Mouse (Mus musculus) midbrain, embryonic 15.5 days (tissue): ENCODE measurements at regions not wholly inside any gene's neighbourhood (a gene's known extent, or its start where the extent isn't known, plus 50 kb on each side); places are given as distances from the start of the nearest gene placed in this dataset.

Experiments used
- ATAC-seq: fragments of 200-750 bp; cut with Nextera tagmentation; replicated peaks from 2 replicates; pipeline ENCODE4 v1.8.0; 2017; ENCODE audit warnings: moderate TSS enrichment
- H3K27ac ChIP-seq: fragments of 300-500 bp; sonication (generic); 2 replicates; pipeline ENCODE4 v1.5.1; 2015; ENCODE audit warnings: mild to moderate bottlenecking, inconsistent platforms
- H3K27me3 ChIP-seq: fragments of 300-500 bp; sonication (generic); replicated peaks from 2 replicates; pipeline ENCODE4 v1.6.1; 2015; ENCODE audit warnings: inconsistent platforms
- H3K36me3 ChIP-seq: fragments of 300-500 bp; sonication (generic); replicated peaks from 2 replicates; pipeline ENCODE4 v1.6.1; 2015; ENCODE audit warnings: inconsistent platforms
- H3K4me1 ChIP-seq: fragments of 300-500 bp; sonication (generic); 2 replicates; pipeline ENCODE4 v1.6.1; 2015; ENCODE audit warnings: inconsistent platforms
- H3K4me2 ChIP-seq: fragments of 300-500 bp; sonication (generic); 2 replicates; pipeline ENCODE4 v1.6.1; 2015; ENCODE audit warnings: inconsistent platforms, mild to moderate bottlenecking, moderate library complexity
- H3K4me3 ChIP-seq: fragments of 300-500 bp; sonication (generic); 2 replicates; pipeline ENCODE4 v1.5.1; 2015; ENCODE audit warnings: mild to moderate bottlenecking, inconsistent platforms
- H3K9ac ChIP-seq: fragments of 300-500 bp; sonication (generic); 2 replicates; pipeline ENCODE4 v1.6.1; 2015; ENCODE audit warnings: mild to moderate bottlenecking, inconsistent platforms
- H3K9me3 ChIP-seq: fragments of 300-500 bp; sonication (generic); 2 replicates; pipeline ENCODE4 v1.6.1; 2016; ENCODE audit warnings: inconsistent platforms
- WGBS: fragments of 180-500 bp; shearing (Covaris S2); methylation state at CpG from one replicate; pipeline ENCODE4 v1.1.7; 2015; ENCODE audit warnings: mixed read lengths; 5-methylcytosine and 5-hydroxymethylcytosine counted together

DNA sequence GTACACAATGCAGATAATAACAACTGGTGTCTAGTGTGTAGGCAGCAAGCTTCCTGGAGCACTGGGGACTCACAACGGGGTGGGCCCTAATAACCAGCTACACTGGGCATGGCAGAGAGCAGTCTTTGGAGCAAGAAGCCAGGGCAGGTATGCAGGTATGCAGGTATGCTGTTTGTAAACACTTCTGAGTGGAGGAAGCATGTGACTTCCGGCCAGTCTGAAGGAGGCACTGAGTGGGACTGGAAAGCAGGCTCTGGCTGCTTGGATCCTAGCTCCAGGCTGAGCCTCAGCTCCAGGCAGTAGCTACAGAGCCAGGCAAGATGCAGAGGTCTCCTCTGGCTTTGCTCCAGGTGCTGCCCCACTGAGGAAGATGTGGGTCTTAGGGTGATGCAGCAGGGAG lies 129.9 kb downstream of the 2410131K14Rik start:
- Histone ChIP-seq H3K4me2 (no peak overlapping the region), H3K27me3 (0 out of 2 replicates have a peak, but pooled peaks cover 7% of the 10 kb centered on the region), H3K4me3 (no peak overlapping the region), H3K9me3 (no peaks in the 10 kb centered on the region), H3K9ac (no peak overlapping the region), H3K27ac (no peak overlapping the region), H3K4me1 (peaks cover 21% of the 10 kb centered on the region), H3K36me3 (no peaks in the 10 kb centered on the region)
- ATAC-seq, result no peak
- 78% methylated on average over 2 of the region's 2 CpGs for WGBS

DNA sequence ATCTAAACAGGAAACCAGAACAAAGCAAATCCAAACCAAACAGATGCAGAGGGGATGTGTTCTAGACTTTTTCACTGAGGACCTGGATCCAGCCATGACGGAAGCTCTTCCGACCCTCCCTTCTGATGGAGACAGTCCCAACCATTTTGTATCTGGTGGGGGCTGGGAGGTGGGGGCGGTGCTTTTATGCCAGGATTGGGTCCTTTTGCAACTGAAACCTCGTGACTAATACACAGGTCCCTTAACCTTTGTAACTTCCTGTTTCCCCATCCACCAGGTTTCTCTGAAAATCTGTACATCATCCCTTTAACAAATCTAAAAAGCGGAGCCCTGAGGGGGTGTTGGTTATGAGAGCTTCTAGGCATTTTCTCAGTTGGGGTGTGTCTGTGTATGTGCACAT lies 130.9 kb downstream of the 2410131K14Rik start:
- Histone ChIP-seq H3K27ac (no peak overlapping the region), H3K4me2 (no peak overlapping the region), H3K9ac (no peak overlapping the region), H3K4me1 (peaks cover 29% of the 10 kb centered on the region), H3K27me3 (0 out of 2 replicates have a peak, but pooled peaks cover 7% of the 10 kb centered on the region), H3K4me3 (no peak overlapping the region), H3K9me3 (no peaks in the 10 kb centered on the region), H3K36me3 (no peaks in the 10 kb centered on the region)
- no peak for ATAC-seq
- WGBS, result 74% methylated on average over 5 of the region's 5 CpGs

- no peak for ATAC-seq
- Histone ChIP-seq H3K36me3 (no peaks in the 10 kb centered on the region), H3K4me1 (peaks cover 33% of the 10 kb centered on the region), H3K4me3 (no peak overlapping the region), H3K27ac (no peak overlapping the region), H3K27me3 (0 out of 2 replicates have a peak, but pooled peaks cover 5% of the 10 kb centered on the region), H3K9me3 (no peaks in the 10 kb centered on the region), H3K9ac (no peak overlapping the region), H3K4me2 (no peak overlapping the region)
- 70% methylated on average over 5 of the region's 5 CpGs for WGBS
These were observed 131.5 kb downstream of the 2410131K14Rik start for GRCm38 (mm10) chr5:118376478-118376877.

- no peak for ATAC-seq
- Histone ChIP-seq H3K27ac (no peak overlapping the region), H3K9me3 (no peaks in the 10 kb centered on the region), H3K4me1 (peaks cover 33% of the 10 kb centered on the region), H3K4me2 (no peak overlapping the region), H3K36me3 (no peaks in the 10 kb centered on the region), H3K9ac (no peak overlapping the region), H3K4me3 (no peak overlapping the region), H3K27me3 (0 out of 2 replicates have a peak, but pooled peaks cover 5% of the 10 kb centered on the region)
- 36% methylated on average over 8 of the region's 8 CpGs for WGBS
These were observed 132.4 kb downstream of the 2410131K14Rik start for GRCm38 (mm10) chr5:118377402-118377848.

DNA sequence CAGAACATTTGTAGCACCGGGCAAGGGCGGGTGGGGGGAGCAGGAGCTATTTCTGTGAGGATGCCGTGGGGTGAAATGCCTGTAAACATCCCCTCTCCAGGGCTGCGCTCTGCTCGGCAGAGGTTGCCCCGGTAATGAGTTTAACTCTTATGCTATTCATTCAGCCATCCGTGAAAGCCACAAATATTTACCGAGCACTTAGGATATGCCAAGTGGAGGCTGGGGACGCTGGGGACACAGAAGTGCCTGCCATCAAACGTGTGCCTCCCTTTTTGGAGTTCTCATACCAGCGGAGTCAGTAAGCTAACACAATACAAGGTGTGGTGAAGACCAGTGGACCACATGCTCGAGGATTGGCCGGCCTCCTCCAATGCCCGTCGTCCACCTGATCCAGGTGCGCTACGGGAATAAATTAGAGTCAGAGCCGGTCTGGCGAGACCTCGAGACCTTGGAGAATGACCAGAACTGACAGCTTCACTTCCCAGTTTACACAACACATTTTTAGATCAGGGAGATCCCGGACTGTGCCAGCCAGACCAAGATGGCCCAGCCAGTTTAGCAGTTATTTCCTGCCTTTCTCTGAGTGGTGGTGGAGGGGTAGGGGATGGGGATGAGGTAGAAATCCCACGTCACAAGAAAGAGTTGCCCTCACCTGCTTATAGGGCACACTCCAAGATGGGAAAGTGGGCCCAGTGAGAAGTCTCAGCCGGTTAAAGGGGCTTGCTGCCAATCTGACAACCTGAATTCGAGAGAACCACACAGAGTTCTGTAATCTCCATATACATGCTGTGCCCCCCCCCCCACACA lies 134.4 kb downstream of the 2410131K14Rik start:
- Histone ChIP-seq H3K36me3 (no peaks in the 10 kb centered on the region), H3K27ac (no peak overlapping the region)
- WGBS, result 36% methylated on average over 24 of the region's 24 CpGs

GRCm38 (mm10) chr5:118380052-118380421 lies 135.0 kb downstream of the 2410131K14Rik start:
- 0 out of 2 replicates have a peak, but pooled peaks cover 2% of the 10 kb centered on the region for H3K27me3 ChIP-seq
- no peak for ATAC-seq
- 30% methylated on average over 5 of the region's 5 CpGs for WGBS
- H3K4me3 ChIP-seq, result peak overlapping the region; percentile 46
- H3K27ac ChIP-seq, result peak overlapping the region; percentile 75
- H3K4me2 ChIP-seq, result peak overlapping the region; percentile 81
- no peak overlapping the region for H3K9ac ChIP-seq
- peaks cover 21% of the 10 kb centered on the region for H3K4me1 ChIP-seq
- no peaks in the 10 kb centered on the region for H3K9me3 ChIP-seq
- no peaks in the 10 kb centered on the region for H3K36me3 ChIP-seq

More for the DNA sequence above, 134.4 kb downstream of the 2410131K14Rik start:
- H3K9ac ChIP-seq, result no peak overlapping the region
- H3K27me3 ChIP-seq, result 0 out of 2 replicates have a peak, but pooled peaks cover 5% of the 10 kb centered on the region
- no peak overlapping the region for H3K4me3 ChIP-seq
- no peak overlapping the region; the same call in 1 of the 2 replicates for H3K4me2 ChIP-seq
- peaks cover 21% of the 10 kb centered on the region for H3K4me1 ChIP-seq
- ATAC-seq, result no peak
- no peaks in the 10 kb centered on the region for H3K9me3 ChIP-seq

DNA sequence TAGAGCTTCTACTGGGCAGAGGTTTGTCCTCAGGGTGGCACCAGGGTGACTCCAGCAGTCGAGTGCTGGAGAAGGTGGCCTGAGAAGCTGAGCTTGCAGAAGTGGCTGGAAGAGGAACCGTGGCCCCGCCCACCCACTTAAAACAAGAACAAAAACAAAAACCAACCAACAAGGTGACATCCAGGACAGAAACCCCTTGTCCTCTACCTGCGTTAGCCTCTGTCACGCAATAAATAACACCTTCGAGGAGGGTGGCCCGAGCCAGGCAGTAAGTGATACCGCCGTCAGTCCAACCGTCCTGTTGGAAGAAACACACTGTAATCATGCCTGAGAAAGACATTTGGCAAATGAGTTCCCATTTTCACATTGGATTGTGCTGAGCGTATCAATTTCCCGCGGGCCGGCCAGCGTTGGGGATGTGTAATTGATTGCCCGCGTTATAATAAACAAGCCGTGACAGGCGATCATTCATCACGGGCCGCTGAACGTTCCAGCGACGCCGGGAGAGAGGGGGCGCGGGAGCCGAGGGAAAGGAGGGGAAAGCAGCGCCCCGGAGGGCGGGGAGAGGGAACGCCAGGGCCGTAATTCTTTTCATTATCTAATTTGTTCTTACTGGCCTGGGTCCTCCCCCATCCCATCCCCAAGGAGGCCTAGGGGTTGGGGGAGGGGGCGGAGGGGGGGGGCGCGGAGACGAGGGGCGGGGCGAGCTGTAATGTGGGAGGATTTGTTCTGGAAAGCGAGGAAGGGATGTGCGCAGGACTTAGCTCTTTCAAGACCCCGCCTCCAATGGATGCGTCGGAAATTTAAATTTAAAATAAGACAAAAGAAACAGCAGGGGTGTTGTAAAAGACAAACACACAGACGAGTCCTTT lies 135.6 kb downstream of the 2410131K14Rik start:
- no peaks in the 10 kb centered on the region for H3K9me3 ChIP-seq
- peak overlapping the region; percentile 41 for H3K9ac ChIP-seq
- peak overlapping the region; percentile 75 for H3K27ac ChIP-seq
- peak overlapping the region; percentile 46 for H3K4me3 ChIP-seq
- ATAC-seq, result peak; percentile 70
- peak overlapping the region; percentile 81 for H3K4me2 ChIP-seq
- no peaks in the 10 kb centered on the region for H3K27me3 ChIP-seq
- H3K36me3 ChIP-seq, result no peaks in the 10 kb centered on the region
- under 1% methylated on average over 41 of the region's 45 CpGs for whole genome bisulfite sequencing
- peaks cover 21% of the 10 kb centered on the region for H3K4me1 ChIP-seq

DNA sequence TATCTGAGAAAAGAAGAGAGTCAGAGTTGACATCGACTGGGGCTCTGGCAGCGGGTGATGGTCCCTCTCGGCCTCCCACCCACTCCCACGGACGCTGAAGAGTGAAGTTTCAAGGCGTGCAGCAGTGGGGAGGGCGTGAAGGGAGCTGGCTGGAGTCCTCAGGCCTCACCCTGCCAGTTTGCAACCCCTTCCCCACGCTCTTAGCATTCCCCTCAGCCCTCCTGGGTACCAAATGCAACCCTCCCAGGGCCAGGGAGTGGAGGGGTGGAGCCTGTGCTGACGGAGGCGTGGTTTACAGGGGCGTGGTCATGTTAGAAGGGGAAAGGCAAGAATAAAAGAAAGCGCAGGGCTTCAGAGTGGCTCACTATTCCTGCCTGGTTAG lies 136.3 kb downstream of the 2410131K14Rik start:
- Histone ChIP-seq H3K4me3 (peak overlapping the region; percentile 46), H3K27me3 (no peaks in the 10 kb centered on the region), H3K4me2 (peak overlapping the region; percentile 81), H3K9ac (peak overlapping the region; percentile 41), H3K27ac (peak overlapping the region; percentile 75), H3K4me1 (peaks cover 21% of the 10 kb centered on the region), H3K9me3 (no peaks in the 10 kb centered on the region), H3K36me3 (no peaks in the 10 kb centered on the region)
- peak; percentile 75 for ATAC-seq
- WGBS, result under 1% methylated on average over 12 of the region's 12 CpGs

DNA sequence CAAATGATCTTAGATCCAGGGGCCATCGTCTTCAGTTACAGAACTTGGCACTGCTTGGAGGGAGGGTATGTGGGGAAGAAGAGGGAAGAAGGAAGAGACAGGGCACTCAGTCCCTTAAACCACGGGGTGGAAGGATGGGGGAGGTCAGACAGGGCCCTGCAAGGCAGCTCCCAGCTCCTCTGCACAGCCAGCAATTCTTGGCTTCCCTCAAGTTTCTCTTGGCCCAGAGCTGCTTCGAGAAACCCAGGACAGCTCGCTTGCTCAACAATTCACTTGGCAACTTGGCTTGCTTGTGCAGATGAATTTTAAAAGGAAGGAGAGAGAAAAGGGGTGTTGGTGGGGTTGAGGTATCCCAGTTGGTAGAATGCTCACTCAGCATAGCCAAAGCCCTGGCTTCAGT lies 141.1 kb downstream of the 2410131K14Rik start:
- WGBS, result 70% methylated on average over 4 of the region's 4 CpGs

GRCm38 (mm10) chr5:118388419-118388818 lies 143.4 kb downstream of the 2410131K14Rik start:
- H3K36me3 ChIP-seq, result no peaks in the 10 kb centered on the region
- H3K27ac ChIP-seq, result no peak overlapping the region
- no peaks in the 10 kb centered on the region for H3K9me3 ChIP-seq
- no peak for ATAC-seq
- H3K27me3 ChIP-seq, result no peaks in the 10 kb centered on the region
- H3K4me2 ChIP-seq, result no peak overlapping the region
- H3K4me3 ChIP-seq, result no peak overlapping the region
- 84% methylated on average over 6 of the region's 6 CpGs for WGBS
- H3K4me1 ChIP-seq, result no peaks in the 10 kb centered on the region
- no peak overlapping the region for H3K9ac ChIP-seq

More for the DNA sequence above, 141.1 kb downstream of the 2410131K14Rik start:
- H3K36me3 ChIP-seq, result no peaks in the 10 kb centered on the region
- no peak for ATAC-seq
- no peak overlapping the region for H3K27ac ChIP-seq
- no peak overlapping the region for H3K9ac ChIP-seq
- no peaks in the 10 kb centered on the region for H3K9me3 ChIP-seq
- H3K4me2 ChIP-seq, result no peak overlapping the region
- no peaks in the 10 kb centered on the region for H3K27me3 ChIP-seq
- H3K4me1 ChIP-seq, result peaks cover 3% of the 10 kb centered on the region
- no peak overlapping the region for H3K4me3 ChIP-seq

GRCm38 (mm10) chr5:118390691-118391373 lies 145.8 kb downstream of the 2410131K14Rik start:
- Histone ChIP-seq H3K27ac (no peak overlapping the region), H3K4me1 (no peaks in the 10 kb centered on the region; the same call in 1 of the 2 replicates), H3K9ac (no peak overlapping the region), H3K27me3 (no peaks in the 10 kb centered on the region), H3K4me2 (no peak overlapping the region), H3K36me3 (no peaks in the 10 kb centered on the region), H3K9me3 (no peaks in the 10 kb centered on the region), H3K4me3 (no peak overlapping the region)
- 87% methylated on average over 7 of the region's 7 CpGs for WGBS
- ATAC-seq, result no peak
